Mouse (Mus musculus) R1 (cell line): ENCODE data around the gene Adgrl1.

Source experiments
- DNase-seq: peaks from one replicate; pipeline ENCODE4 v3.0.0-alpha.2; 2018; ENCODE audit warnings: low read depth, low spot score

The Adgrl1 gene

GRCm38 (mm10) chr8:83990170-83990569 is 90.3 kb downstream of the Adgrl1 start:
- no peak for DNase-seq
